Mouse (Mus musculus) brown adipose tissue, adult 24 weeks (tissue): ENCODE data around the gene Ugt1a1. TPM values are rescaled to one million over a fixed set of nuclear protein-coding genes. Genes with fewer than 3 reads are reported as not detected.

Experiments used
- H3K27ac ChIP-seq: fragments of 200-500 bp; replicated peaks from 2 replicates; pipeline ENCODE4 v1.5.1; 2012; ENCODE audit warnings: low read depth, mild to moderate bottlenecking, low read length
- H3K4me1 ChIP-seq: fragments of 200-500 bp; 2 replicates; pipeline ENCODE4 v1.6.1; 2012; ENCODE audit warnings: low read length, mixed read lengths; ENCODE audit not compliant: control insufficient read depth, insufficient read depth, insufficient read length
- H3K4me3 ChIP-seq: fragments of 200-500 bp; 2 replicates; pipeline ENCODE4 v1.5.1; 2012; ENCODE audit warnings: low read depth, mild to moderate bottlenecking, low read length, moderate library complexity; ENCODE audit not compliant: insufficient read depth
- polyA plus RNA-seq: library from polyadenylated mRNA; stranded (reverse); fragments of >200 nt; gene quantifications from 2 replicates; pipeline ENCODE4 v1.2.4, GENCODE M21; 2012; ENCODE audit not compliant: missing spikeins, insufficient read depth, insufficient read length

Gene Ugt1a1
- polyA plus RNA-seq, 1 experiment = 0.95 TPM

DNA sequence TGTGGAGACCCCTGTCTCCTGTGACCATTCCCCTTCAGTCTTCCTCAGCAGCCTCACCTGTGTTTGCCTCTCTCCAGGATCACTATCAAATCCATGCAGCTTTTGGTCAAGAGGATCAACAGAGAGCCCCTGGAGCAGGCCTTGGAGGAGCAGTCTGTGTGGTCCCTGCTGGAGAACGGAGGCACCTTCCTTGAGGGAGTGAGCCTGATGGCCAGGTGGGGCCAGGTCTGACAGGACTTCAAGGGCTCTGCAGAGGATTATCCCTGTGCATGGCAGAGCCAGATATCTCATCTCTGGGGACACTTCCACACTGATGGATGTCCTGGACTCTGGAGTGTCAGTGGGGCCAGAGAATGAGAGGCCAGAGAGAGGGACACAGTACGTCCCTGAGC lies 43.7 kb downstream of the Ugt1a1 start:
- no peak overlapping the region for H3K27ac ChIP-seq

DNA sequence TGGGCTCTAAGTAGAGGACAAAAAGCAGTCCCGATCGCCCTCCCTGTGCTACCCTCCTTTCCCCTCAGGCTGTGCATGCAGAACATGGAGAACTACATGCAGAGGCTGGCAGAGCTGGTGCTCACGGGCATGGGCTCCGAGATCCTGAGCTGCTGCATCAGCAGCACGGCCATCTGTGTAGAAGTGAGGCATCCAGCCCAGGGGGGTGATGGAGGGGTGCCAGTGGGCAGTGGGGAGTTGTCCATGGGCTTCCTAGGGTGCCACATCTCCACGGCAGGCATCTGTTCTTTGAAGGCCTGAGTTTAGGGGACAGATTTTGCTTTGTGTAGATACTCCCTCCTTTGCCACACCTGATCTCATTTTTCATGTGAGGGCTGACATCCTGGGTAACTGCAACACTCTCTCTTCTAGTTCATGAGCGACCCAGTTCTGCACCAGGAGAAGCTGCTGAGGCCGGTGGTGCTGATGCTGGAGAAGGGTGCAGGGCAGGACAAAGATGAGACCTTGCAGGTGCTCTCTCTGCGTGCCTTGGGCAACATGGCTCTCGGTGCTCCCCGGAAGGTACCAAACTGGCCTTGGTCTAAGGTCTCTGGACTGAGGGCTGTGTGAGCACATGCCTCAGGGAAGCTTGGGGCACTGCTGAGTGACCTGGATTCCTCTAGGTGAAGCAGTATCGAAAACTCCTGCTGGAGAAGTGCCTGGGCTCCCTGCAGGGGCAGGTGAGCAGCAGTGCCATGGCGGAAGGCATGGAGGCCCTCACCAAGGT lies 44.4 kb downstream of the Ugt1a1 start:
- Histone ChIP-seq H3K27ac (no peak overlapping the region), H3K4me3 (no peak overlapping the region), H3K4me1 (0 out of 2 replicates have a peak, but pooled peaks cover 2% of the 10 kb centered on the region)

More for the DNA sequence above, 43.7 kb downstream of the Ugt1a1 start:
- Histone ChIP-seq H3K4me3 (no peak overlapping the region), H3K4me1 (0 out of 2 replicates have a peak, but pooled peaks cover 2% of the 10 kb centered on the region)

DNA sequence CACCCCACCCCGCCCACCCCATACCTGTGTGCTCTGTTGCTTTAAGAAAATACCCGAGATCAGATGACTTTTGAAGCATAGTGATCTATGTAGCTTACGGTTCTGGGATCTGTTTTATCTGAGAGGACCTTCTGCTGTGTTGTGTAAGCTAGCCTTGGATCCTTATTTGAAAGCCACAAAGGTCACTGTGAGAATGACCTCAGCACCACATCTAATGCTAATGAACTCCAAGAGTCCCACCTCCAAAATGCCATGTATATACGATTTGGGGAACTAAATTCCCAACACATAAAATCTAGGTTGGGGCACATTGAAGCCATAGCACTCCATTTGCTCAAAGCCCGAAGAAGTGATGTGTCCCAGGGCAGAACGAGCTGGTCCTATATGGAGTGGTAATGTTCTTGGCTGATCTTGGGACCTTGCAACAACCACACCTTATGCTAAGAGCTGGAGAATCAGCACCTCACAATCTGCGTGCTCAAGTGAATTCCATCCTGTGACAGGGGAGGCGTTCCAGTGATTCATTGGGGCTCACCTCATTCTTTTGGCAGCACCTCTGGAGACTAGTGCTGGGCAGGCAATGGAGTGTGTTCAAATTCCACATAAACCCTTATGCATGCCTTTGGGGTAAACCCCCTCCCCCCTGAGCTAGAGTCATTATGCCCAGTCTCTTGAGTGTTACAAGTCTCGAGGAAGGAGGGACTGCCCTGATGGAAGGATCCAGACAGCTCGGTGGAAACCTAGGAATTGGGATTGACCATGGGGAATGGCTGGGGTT lies 45.3 kb downstream of the Ugt1a1 start:
- 0 out of 2 replicates have a peak, but pooled peaks cover 2% of the 10 kb centered on the region for H3K4me1 ChIP-seq
- H3K4me3 ChIP-seq = no peak overlapping the region
- no peak overlapping the region for H3K27ac ChIP-seq

DNA sequence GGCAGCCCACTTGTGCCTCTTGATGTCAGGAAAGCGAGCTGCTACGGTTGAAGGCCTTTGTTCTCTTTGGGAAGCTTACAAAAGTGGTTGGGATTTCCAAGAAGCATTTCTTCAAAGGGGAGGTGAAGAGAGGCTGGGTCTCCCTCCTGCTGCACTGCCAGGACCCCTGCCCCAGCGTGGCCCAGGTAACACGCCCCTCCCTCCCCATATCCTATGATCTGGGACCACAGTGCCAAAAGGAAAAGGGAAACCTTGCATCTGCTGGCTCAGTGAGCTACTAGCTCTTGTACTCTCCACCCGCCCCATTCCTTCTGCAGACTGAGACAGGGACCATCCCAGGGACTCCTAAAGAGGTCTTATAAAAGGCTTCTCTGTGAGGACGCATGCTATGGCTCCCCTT lies 45.9 kb downstream of the Ugt1a1 start:
- Histone ChIP-seq H3K27ac (no peak overlapping the region), H3K4me3 (no peak overlapping the region), H3K4me1 (0 out of 2 replicates have a peak, but pooled peaks cover 2% of the 10 kb centered on the region)

DNA sequence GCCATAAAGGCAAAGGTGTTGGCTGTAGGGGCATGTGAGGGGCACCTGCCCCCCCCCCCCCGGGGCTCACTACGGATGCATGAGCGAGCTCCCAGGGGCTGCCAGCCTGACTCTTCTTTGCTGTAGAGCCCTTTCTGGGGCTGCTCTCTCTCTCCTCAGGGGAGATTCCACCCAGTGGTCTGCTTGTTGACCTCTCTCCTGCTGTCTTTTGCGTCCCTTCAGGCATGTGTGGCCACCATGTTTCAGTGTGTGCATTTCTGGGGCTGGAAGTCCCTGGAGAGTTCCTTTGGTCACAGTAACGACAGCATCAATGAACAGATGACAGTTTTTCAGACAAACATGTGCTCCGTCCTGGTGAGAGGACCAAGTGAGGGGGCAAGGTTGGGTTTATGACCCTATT lies 46.6 kb downstream of the Ugt1a1 start:
- Histone ChIP-seq H3K4me3 (no peak overlapping the region), H3K27ac (no peak overlapping the region), H3K4me1 (0 out of 2 replicates have a peak, but pooled peaks cover 2% of the 10 kb centered on the region)

DNA sequence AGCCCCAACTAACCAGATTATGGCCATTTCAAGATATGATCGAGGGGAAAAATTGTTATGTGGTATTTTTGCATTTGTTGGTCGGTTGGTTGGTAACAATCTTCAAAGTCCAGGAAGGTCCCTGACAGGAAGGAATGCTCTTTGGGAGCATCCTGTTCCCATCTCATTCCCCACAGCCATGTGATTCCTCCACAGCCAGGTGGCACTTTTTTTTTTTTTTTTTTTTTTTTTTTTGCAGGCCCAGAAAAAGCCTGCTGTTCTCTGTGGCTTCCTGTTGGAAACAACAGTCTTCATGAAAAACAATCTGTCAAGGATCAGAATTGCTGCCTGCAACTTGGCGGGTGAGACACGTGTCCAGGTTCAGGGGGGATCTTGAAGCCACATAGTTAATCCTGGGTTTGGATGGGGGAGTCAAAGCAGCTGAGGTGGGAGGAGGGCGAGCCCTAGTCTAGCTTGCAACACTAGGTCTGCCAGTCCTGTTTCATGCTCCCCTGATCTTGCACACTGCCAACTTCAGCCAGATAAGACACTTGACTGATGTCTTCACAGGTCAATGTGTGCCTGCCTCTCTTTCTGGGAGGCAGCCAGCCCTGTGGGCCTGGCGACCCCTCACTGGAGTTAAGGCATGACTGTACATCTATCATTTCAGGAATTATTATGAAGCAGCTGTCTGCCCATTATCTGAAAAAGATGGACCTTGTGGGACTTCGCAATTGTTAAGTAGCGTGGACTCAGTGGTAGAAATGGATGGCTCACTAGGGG lies 47.3 kb downstream of the Ugt1a1 start:
- no peak overlapping the region for H3K4me3 ChIP-seq
- 0 out of 2 replicates have a peak, but pooled peaks cover 2% of the 10 kb centered on the region for H3K4me1 ChIP-seq
- no peak overlapping the region for H3K27ac ChIP-seq

DNA sequence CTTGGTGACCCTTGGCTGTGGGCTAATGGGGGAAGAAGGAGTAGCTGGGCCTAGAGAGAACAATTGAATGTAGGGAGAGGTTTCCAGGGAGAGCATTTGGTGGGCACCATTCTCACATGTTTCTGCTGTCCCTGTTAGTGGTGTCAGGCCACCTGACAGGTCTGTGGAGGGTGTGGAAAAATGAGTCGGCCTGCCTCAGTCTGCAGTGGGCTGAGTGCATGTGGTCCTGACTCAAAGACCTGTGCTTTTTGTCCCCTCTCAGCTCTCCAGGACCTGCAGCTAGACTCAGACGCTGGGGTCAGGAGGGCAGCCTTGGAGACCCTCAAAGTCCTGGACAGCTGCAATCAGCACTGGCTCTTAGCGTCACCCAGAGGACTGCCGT lies 47.9 kb downstream of the Ugt1a1 start:
- no peak overlapping the region for H3K4me3 ChIP-seq
- 0 out of 2 replicates have a peak, but pooled peaks cover 2% of the 10 kb centered on the region for H3K4me1 ChIP-seq
- no peak overlapping the region for H3K27ac ChIP-seq

DNA sequence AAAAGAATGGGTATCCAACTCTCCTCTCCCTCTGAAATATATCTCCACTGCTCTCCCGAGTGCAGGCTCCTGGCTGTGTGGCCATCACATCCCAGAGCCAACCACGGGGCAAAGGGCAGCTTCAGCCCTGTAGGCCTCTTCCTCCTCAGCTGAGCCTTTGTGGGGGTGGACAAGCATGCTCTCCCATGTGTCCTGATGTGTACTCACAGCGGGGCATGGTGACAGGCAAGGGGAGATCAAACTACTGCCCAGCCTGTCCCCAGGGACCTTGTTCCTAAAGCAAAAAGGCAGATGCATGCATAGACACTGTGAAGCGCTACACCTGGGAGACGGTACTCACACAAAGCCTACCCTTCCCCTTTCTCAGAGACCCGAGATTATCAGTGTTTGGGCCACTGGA lies 48.4 kb downstream of the Ugt1a1 start:
- H3K4me1 ChIP-seq = 0 out of 2 replicates have a peak, but pooled peaks cover 2% of the 10 kb centered on the region
- H3K4me3 ChIP-seq = no peak overlapping the region
- H3K27ac ChIP-seq = no peak overlapping the region

DNA sequence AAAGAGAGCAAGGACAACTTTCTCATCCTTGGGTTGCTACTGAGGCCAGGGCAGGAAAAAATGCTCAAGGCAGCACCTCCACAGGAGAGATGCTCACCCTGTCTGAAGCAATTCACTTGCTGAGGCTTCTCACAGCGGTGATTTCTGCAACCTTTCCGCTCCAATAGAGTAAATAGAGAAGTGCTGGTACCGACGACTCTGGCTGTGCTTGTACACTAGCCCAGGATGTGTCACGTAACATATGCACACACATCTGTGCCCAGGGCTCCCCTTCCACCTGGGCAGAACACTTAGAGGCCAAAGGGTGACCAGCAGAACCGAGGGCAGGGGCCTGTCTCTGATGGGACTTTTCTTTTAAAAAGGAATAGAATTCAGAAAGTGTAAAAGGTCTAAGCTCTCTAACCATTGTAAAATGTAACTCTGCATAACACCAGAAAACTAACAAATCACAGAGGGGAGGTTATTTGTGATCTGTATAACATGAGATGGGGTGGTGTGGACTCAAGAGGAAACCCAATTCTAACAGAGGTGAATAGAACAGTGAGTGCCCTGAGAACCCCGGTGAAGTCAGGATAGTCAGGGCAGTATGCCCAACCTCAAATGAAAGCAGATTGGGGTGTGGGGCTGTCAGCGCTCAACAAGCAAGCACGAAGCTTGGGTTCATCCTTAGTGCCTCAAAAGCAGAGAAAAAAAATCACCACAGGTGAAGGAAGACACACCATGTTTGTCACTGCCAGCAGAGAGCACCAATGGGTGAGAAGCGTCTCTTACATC lies 49.0 kb downstream of the Ugt1a1 start:
- Histone ChIP-seq H3K4me1 (0 out of 2 replicates have a peak, but pooled peaks cover 2% of the 10 kb centered on the region), H3K27ac (no peak overlapping the region), H3K4me3 (no peak overlapping the region)

DNA sequence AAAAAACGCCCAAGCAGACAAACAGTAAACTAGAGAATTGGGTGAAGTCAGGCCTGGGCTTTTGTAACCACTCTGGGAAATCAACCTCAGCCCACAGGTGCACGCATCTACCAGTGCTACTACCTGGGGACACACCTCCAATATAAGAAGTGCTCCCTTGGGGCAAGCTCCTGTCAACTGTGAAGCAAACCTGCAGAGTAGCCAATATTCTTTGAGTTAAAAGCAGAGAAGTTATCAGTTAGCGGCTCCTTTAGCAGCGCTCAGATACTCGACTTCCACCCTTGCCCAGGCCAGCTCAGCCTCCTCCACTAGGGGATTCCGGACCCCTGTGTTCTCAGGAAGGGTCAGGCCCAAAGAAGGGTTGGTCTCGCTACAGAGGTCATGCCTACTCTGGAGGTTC lies 49.9 kb downstream of the Ugt1a1 start:
- Histone ChIP-seq H3K4me1 (0 out of 2 replicates have a peak, but pooled peaks cover 2% of the 10 kb centered on the region), H3K27ac (no peak overlapping the region)

DNA sequence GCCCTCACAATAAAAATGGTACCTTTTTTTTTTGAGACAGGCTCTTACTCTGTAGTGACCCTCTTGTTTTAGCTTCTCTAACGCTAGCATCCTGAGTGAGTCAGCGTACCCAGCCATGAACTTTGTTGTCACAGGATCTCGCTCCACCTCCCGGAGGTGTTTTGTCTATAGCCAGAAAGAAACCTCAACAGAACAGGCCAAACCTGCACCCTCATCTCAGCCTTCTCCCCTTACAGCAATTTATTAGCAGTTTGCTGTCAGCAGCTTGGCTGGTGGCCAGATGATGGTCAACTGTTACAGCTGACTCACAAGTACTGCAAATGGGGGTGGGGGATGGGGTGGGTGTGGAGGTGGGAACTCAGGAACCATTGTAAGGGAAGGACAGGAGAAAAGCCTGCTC lies 50.5 kb downstream of the Ugt1a1 start:
- Histone ChIP-seq H3K27ac (no peak overlapping the region), H3K4me3 (no peak overlapping the region), H3K4me1 (0 out of 2 replicates have a peak, but pooled peaks cover 2% of the 10 kb centered on the region)

More for the DNA sequence above, 49.9 kb downstream of the Ugt1a1 start:
- no peak overlapping the region for H3K4me3 ChIP-seq

DNA sequence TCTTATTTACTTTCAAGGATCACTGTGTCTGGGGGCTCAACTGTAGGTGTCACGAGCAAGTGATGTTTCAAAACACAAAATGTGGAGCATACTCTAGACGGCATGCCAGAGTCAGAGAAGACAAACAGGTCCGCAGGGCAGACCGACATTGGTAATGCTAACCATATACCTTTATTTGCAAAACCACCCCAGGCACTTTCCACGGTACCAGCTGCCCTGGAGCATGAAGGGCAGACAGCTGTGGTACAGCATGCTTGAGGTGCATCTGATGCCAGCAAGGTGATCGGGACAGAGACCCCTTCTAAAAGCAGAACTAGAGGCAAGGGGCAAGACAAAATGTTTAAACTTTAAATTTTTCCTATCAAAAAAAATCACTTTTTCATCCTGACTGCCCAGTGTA lies 51.2 kb downstream of the Ugt1a1 start:
- no peak overlapping the region for H3K27ac ChIP-seq
- no peak overlapping the region for H3K4me3 ChIP-seq

DNA sequence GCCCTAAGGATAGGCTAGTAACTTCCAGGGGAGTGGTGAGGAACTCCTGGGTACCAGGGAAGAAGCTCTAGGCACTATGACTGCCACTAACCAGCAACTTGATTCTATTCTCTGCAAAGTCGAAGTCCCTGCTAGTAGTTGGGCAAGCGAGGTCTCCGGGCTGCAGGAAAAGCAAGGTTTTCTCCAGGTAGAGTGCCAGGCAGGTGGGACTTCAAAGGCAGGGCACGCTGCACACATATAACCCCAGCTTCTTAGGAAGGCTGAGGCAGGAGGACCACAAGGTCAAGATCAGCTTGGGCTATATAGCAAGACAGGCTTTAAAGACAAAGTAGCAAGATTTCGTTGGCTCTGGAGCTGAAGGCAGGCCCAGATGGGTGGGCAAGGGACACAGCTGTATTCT lies 52.0 kb downstream of the Ugt1a1 start:
- no peak overlapping the region for H3K27ac ChIP-seq
- no peak overlapping the region for H3K4me3 ChIP-seq
- H3K4me1 ChIP-seq = 0 out of 2 replicates have a peak, but pooled peaks cover 2% of the 10 kb centered on the region

More for the DNA sequence above, 51.2 kb downstream of the Ugt1a1 start:
- H3K4me1 ChIP-seq = 0 out of 2 replicates have a peak, but pooled peaks cover 2% of the 10 kb centered on the region

DNA sequence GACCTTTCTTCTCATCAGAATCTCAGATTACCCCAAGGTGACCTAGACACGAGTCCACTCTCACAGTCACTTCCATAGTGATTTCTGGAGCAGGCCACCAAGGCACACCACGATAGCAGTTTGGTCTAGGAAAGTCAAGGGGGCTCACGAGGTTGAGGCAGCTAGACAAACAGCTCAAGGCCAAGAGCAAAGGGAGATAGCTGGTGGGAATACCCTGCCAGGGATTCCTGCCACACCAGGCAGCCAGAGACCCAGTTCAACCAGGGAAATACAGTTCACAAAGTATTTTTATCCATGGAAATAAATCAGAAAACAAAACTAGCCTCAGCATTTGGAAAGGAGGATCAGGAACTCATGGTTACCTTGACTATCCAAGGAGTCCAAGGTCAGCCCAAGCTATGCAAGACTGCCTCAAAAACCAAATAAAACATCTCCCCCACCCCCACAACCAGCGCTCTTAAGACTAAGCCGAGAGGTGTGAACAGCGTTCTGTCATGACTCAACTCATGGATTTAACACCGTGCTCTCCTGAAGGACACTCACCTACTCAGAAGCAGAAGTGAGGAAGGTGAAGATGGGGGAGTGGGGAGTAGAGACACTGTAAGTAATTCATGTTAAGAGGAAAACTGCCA lies 52.6 kb downstream of the Ugt1a1 start:
- Histone ChIP-seq H3K4me1 (0 out of 2 replicates have a peak, but pooled peaks cover 2% of the 10 kb centered on the region), H3K4me3 (no peak overlapping the region), H3K27ac (no peak overlapping the region)
